Mouse (Mus musculus) monocyte, adult 5-6 weeks (primary cell): ENCODE measurements at regions not wholly inside any gene's neighbourhood (a gene's known extent, or its start where the extent isn't known, plus 50 kb on each side); places are given as distances from the start of the nearest gene placed in this dataset.

Experiments
- ATAC-seq: fragments of 153-309, 156-312 bp; replicated peaks from 2 replicates; pipeline ENCODE4 v1.8.0; 2017; ENCODE audit warnings: mild to moderate bottlenecking; ENCODE audit not compliant: low TSS enrichment, insufficient number of reproducible peaks, severe bottlenecking, poor library complexity, low FRiP score

GRCm38 (mm10) chr2:128477242-128477641, 113.8 kb upstream of the Spdye4c start:
- ATAC-seq, result no peak

- ATAC-seq, result no peak
Measured at GRCm38 (mm10) chr2:128491217-128491877, 99.7 kb upstream of the Spdye4c start.

GRCm38 (mm10) chr2:128493871-128494270, 97.1 kb upstream of the Spdye4c start:
- ATAC-seq, result no peak

GRCm38 (mm10) chr2:128497891-128498290, 93.1 kb upstream of the Spdye4c start:
- no peak for ATAC-seq

GRCm38 (mm10) chr2:128498611-128499010, 92.4 kb upstream of the Spdye4c start:
- no peak for ATAC-seq

- ATAC-seq, result no peak; the same call in 1 of the 2 replicates
Measured at GRCm38 (mm10) chr2:128499575-128500184, 91.3 kb upstream of the Spdye4c start.

GRCm38 (mm10) chr2:128502676-128503075, 88.3 kb upstream of the Spdye4c start:
- no peak for ATAC-seq

GRCm38 (mm10) chr2:128503136-128503935, 87.7 kb upstream of the Spdye4c start:
- no peak for ATAC-seq

- no peak for ATAC-seq
Measured at GRCm38 (mm10) chr2:128507591-128508243, 83.3 kb upstream of the Spdye4c start.

GRCm38 (mm10) chr2:128508244-128508605, 82.8 kb upstream of the Spdye4c start:
- ATAC-seq, result no peak

- ATAC-seq, result no peak
Measured at GRCm38 (mm10) chr2:128511291-128511690, 79.7 kb upstream of the Spdye4c start.

- ATAC-seq, result no peak
Measured at GRCm38 (mm10) chr2:128512852-128513251, 78.2 kb upstream of the Spdye4c start.

GRCm38 (mm10) chr2:128514463-128515290, 76.3 kb upstream of the Spdye4c start:
- ATAC-seq, result no peak

- ATAC-seq, result no peak
Measured at GRCm38 (mm10) chr2:128515701-128516100, 75.3 kb upstream of the Spdye4c start.

GRCm38 (mm10) chr2:128516694-128517093, 74.3 kb upstream of the Spdye4c start:
- no peak for ATAC-seq

GRCm38 (mm10) chr2:128518142-128518541, 72.9 kb upstream of the Spdye4c start:
- ATAC-seq, result no peak

GRCm38 (mm10) chr2:128521701-128522443, 69.1 kb upstream of the Spdye4c start:
- ATAC-seq, result no peak
